Mouse (Mus musculus) C2C12 (cell line): ENCODE results near the gene Tpm3.
A peak's percentile ranks its signal among the peaks of the same experiment; 100 is the strongest.

Experiments used
- CEBPB ChIP-seq: IDR thresholded peaks from one replicate; pipeline ENCODE4 v1.6.1; 2011; ENCODE audit warnings: low read depth, mild to moderate bottlenecking, control low read depth, moderate library complexity
- CTCF ChIP-seq: IDR thresholded peaks from one replicate; pipeline ENCODE4 v1.5.1; 2011; ENCODE audit not compliant: control insufficient read depth, insufficient read depth, insufficient read length
- FOSL1 ChIP-seq: IDR thresholded peaks from one replicate; pipeline ENCODE4 v1.8.0; 2011; ENCODE audit warnings: mild to moderate bottlenecking, low read length; ENCODE audit not compliant: poor library complexity, insufficient read depth, severe bottlenecking
- MAX ChIP-seq: IDR thresholded peaks from one replicate; pipeline ENCODE4 v1.6.1; 2011; ENCODE audit warnings: mild to moderate bottlenecking, control low read depth
- MYOD1 ChIP-seq: IDR thresholded peaks from one replicate; pipeline ENCODE4 v1.6.1; 2011; ENCODE audit warnings: low read depth; ENCODE audit not compliant: control insufficient read depth, insufficient read length
- MYOG ChIP-seq: IDR thresholded peaks from one replicate; pipeline ENCODE4 v1.6.1; 2011; ENCODE audit not compliant: control insufficient read depth, insufficient read length; ENCODE audit errors: extremely low read depth
- USF1 ChIP-seq: IDR thresholded peaks from one replicate; pipeline ENCODE4 v1.6.1; 2011; ENCODE audit warnings: low read depth, mild to moderate bottlenecking, control low read depth, moderate library complexity

DNA sequence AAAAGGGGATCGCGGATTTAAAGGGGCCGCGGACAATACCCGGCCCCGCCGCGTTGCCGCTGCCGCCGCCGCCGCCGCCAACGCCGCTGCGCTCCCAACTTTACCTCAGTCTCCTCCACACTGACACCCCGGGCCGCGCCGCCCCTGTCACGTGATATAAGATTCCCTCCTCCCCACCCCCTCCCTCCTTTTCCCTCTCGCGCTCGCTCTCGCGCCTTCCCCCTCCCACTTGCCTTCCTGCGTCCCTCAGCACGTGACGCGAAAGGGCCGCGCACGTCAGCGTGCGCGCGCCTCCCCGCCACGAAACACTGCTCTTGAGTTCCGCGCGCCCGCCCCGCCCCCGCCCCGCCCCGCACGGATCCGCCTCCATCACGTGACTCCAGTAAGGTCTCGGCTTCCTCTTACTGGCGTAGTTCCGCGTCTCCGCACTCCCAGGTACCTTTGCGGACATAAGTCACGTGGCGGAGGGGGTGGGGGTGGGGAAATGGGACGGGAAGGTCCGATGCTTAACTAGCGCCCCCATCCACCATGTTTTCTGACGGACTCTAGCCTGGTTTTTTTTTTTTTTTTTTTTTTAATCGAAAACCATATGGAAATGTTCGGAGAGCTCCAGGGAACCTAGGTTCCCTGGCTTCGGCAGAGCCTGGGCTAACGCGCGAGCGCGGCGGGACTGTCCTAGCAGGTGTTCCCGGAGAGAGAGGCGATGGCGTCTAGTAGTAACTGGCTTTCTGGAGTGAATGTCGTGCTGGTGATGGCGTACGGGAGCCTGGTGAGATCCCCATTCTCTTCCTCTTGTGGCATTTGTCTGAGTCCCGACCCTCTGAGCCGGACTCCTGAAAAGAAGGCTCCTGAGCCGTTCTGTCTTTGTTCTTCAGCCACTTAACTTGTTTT lies 19.9 kb upstream of the Tpm3 start, which contains the start of gene Ubap2l:
- TF ChIP-seq MAX (peak; percentile 52), CTCF (no peak), USF1 (peak; percentile 94), MYOD1 (no peak), FOSL1 (no peak), MYOG (no peak), CEBPB (no peak)
